Mouse (Mus musculus) myocyte (in vitro differentiated cells): Measurements from ENCODE around the gene Skp1a.

Experiments used
- E2F4 ChIP-seq: IDR thresholded peaks from one replicate; pipeline ENCODE4 v1.6.1; 2011; ENCODE audit warnings: mild to moderate bottlenecking, control low read depth, moderate library complexity; ENCODE audit not compliant: insufficient read depth
- MAX ChIP-seq: IDR thresholded peaks from one replicate; pipeline ENCODE4 v1.6.1; 2011; ENCODE audit warnings: low read depth, mild to moderate bottlenecking, control low read depth
- MYOG ChIP-seq, 3 experiments: IDR thresholded peaks; one replicate each; pipeline ENCODE4 v1.6.1; 2011; ENCODE audit warnings: control low read depth in 2 of 3, low read depth in 2 of 3, mild to moderate bottlenecking in 2 of 3; ENCODE audit not compliant: insufficient read length in 2 of 3, control insufficient read depth in 1 of 3, insufficient read depth in 1 of 3
- POLR2A ChIP-seq: IDR thresholded peaks from one replicate; pipeline ENCODE4 v1.6.1; 2011; ENCODE audit warnings: low read depth, mild to moderate bottlenecking, control low read depth, moderate library complexity; ENCODE audit not compliant: insufficient read length
- POLR2AphosphoS2 ChIP-seq: IDR thresholded peaks from one replicate; pipeline ENCODE4 v1.6.1; 2011; ENCODE audit warnings: low read depth, control low read depth; ENCODE audit not compliant: insufficient read length
- SRF ChIP-seq: IDR thresholded peaks from one replicate; pipeline ENCODE4 v1.6.1; 2011; ENCODE audit warnings: low read depth; ENCODE audit not compliant: control insufficient read depth, insufficient read length
- TCF12 ChIP-seq: IDR thresholded peaks from one replicate; pipeline ENCODE4 v1.6.1; 2011; ENCODE audit warnings: mild to moderate bottlenecking, control low read depth; ENCODE audit not compliant: poor library complexity, insufficient read depth, severe bottlenecking
- TCF3 ChIP-seq: IDR thresholded peaks from one replicate; pipeline ENCODE4 v1.6.1; 2011; ENCODE audit warnings: low read depth, control low read depth; ENCODE audit not compliant: insufficient read length
- USF1 ChIP-seq: IDR thresholded peaks from one replicate; pipeline ENCODE4 v1.6.1; 2011; ENCODE audit warnings: low read depth, mild to moderate bottlenecking, control low read depth, moderate library complexity

GRCm38 (mm10) chr11:52281568-52282328 is 50.0 kb downstream of the Skp1a start:
- TF ChIP-seq POLR2A = no peak
- TF ChIP-seq TCF12 = no peak
- TF ChIP-seq USF1 = no peak
- no peak for TF ChIP-seq MAX
- no peak for TF ChIP-seq POLR2AphosphoS2
- no peak for TF ChIP-seq E2F4
- TF ChIP-seq MYOG (IDR thresholded peaks at IDR 0.05; ENCODE audit: control insufficient read depth in 1 of 3, insufficient read depth in 1 of 3, insufficient read length in 2 of 3, low read depth in 2 of 3) = no peak
- TF ChIP-seq SRF = no peak
- no peak for TF ChIP-seq TCF3
